Mouse (Mus musculus): Measurements from ENCODE around the gene Fam129a. TPM values are rescaled to one million over a fixed set of nuclear protein-coding genes. Genes with fewer than 3 reads are reported as not detected.

Fam129a gene
- total and polyA plus RNA-seq, 2 experiments from 2014 or later, result 0.75 to 2.9 TPM

DNA sequence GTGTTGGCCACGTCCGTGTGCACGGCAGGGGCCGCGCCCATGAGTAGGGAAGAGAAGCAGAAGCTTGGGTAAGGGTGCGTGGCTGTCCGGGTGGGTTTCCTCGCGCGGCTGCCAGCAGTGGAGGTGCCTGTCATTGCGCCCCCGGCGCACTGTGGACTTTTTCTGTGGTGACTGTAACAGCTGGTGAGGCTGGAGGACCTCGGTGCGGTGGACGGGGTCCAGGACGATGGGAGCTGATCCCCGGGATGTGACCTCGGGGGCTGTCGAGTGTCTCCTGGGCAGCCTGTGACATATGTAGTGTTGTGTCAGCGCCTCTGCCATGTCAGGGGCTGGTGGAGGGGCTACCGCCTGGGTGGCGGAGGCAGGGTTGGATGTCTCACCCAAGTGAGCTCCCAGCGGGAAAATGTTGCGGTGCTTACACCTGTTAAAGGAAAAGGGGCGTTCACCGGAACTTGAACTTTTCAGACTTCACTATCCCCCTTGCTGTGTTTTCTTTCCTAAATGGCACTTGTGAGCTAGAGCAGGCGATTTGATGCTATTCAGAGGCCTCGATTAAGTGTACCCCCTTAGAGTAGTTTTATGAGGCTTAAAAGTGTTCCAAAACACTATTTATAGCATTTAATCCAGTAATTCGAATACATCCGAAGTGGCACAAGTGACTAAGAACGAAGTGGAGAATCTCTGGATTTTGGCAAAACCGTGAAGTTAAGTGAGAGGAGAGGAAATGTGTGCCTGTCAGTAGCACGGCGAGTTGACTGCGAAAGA, 184.9 kb downstream of the Fam129a start:
- ATAC-seq (no peak), DNase-seq (peak; percentile 7)
- Histone ChIP-seq H3K9me3 (ENCODE audit: low read length) (no peaks in the 10 kb centered on the region), H3K4me2 (ENCODE audit: low read depth) (peak overlapping the region; percentile 93), H3K36me3 (ENCODE audit: insufficient read depth) (peaks cover 9% of the 10 kb centered on the region), H3K27me3 (ENCODE audit: insufficient read depth, low read length) (no peaks in the 10 kb centered on the region), H3K27ac (ENCODE audit: low read depth, low read length) (peak overlapping the region; percentile 80), H3K4me3 (ENCODE audit: low read depth, low read length) (peak overlapping the region; percentile 85), H3K4me1 (ENCODE audit: insufficient read depth) (no peaks in the 10 kb centered on the region), H3K9ac (peak overlapping the region; percentile 61)
- 0 out of 2 replicates have a peak, but pooled peaks have one; percentile 3 for TF ChIP-seq CTCF (IDR thresholded peaks at IDR 0.05; ENCODE audit: low read depth)
- 6% methylated on average over 36 of the region's 36 CpGs for WGBS

DNA sequence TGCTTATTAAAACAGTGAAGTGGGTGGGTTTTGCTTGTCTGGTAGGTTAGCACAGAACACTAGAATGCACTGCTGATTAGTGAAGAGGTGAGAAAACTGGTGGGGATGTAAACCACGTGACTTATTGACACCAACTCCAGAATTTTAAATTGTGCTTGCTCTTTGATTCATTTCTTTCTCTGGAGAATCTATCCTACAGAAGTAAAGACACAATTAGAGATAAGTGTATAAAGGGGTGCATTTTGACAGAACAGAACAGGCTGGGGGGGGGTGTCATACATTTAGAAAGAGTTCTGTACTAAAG, 185.4 kb downstream of the Fam129a start:
- Histone ChIP-seq H3K36me3 (ENCODE audit: insufficient read depth) (peaks cover 14% of the 10 kb centered on the region), H3K9me3 (ENCODE audit: low read length) (no peaks in the 10 kb centered on the region), H3K4me2 (ENCODE audit: low read depth) (peak overlapping the region; percentile 93), H3K4me1 (ENCODE audit: insufficient read depth) (no peaks in the 10 kb centered on the region), H3K9ac (peak overlapping the region; percentile 61), H3K4me3 (ENCODE audit: low read depth, low read length) (peak overlapping the region; percentile 85), H3K27ac (ENCODE audit: low read depth, low read length) (no peak overlapping the region), H3K27me3 (ENCODE audit: insufficient read depth, low read length) (no peaks in the 10 kb centered on the region)
- ATAC-seq (no peak), DNase-seq (no peak)
- TF ChIP-seq CTCF (IDR thresholded peaks at IDR 0.05; ENCODE audit: low read depth), result no peak
- 30% methylated on average over 1 of the region's 1 CpGs for WGBS

GRCm38 (mm10) chr1:151758301-151758700, 187.3 kb downstream of the Fam129a start:
- no peak overlapping the region for H3K4me3 ChIP-seq (ENCODE audit: low read depth, low read length)
- DNase-seq, result no peak
- peaks cover 15% of the 10 kb centered on the region for H3K36me3 ChIP-seq (ENCODE audit: insufficient read depth)
- no peak overlapping the region for H3K9ac ChIP-seq
- no peak overlapping the region for H3K27ac ChIP-seq (ENCODE audit: low read depth, low read length)
- no peaks in the 10 kb centered on the region for H3K27me3 ChIP-seq (ENCODE audit: insufficient read depth, low read length)
- H3K4me1 ChIP-seq (ENCODE audit: insufficient read depth), result no peaks in the 10 kb centered on the region
- TF ChIP-seq CTCF (IDR thresholded peaks at IDR 0.05; ENCODE audit: low read depth), result no peak
- no peak overlapping the region for H3K4me2 ChIP-seq (ENCODE audit: low read depth)
- H3K9me3 ChIP-seq (ENCODE audit: low read length), result no peaks in the 10 kb centered on the region
- ATAC-seq, result no peak
- 90% methylated on average over 6 of the region's 6 CpGs for WGBS

GRCm38 (mm10) chr1:151758991-151759390, 188.0 kb downstream of the Fam129a start:
- Histone ChIP-seq H3K4me2 (ENCODE audit: low read depth) (no peak overlapping the region), H3K9me3 (ENCODE audit: low read length) (no peaks in the 10 kb centered on the region), H3K27ac (ENCODE audit: low read depth, low read length) (no peak overlapping the region), H3K27me3 (ENCODE audit: insufficient read depth, low read length) (no peaks in the 10 kb centered on the region), H3K4me3 (ENCODE audit: low read depth, low read length) (no peak overlapping the region), H3K9ac (no peak overlapping the region), H3K4me1 (ENCODE audit: insufficient read depth) (no peaks in the 10 kb centered on the region), H3K36me3 (ENCODE audit: insufficient read depth) (peaks cover 15% of the 10 kb centered on the region)
- ATAC-seq, result no peak
- WGBS, result 72% methylated on average over 2 of the region's 2 CpGs
- DNase-seq, result no peak
- TF ChIP-seq CTCF (IDR thresholded peaks at IDR 0.05; ENCODE audit: low read depth), result no peak

DNA sequence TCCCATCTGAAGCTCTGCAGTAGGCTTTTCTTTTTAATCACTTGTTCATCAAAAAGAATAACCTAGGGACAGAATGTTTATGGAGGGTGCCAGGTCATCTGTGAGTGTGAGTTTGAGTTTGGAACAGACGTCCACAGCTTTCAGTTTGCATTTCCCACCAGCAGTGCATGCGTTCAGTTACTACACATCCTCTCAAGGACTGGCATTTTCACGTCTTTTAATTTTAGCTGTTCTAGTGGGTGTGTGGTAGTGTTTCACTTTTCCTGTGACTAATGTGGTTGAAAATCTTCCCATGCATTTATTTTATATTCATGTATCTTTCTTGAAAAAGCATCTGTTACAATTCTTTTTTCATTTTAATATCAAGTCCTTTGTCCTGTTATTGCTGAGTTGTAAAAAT, 193.2 kb downstream of the Fam129a start:
- Histone ChIP-seq H3K4me3 (ENCODE audit: low read depth, low read length) (no peak overlapping the region), H3K9me3 (ENCODE audit: low read length) (no peaks in the 10 kb centered on the region), H3K36me3 (ENCODE audit: insufficient read depth) (peaks cover 15% of the 10 kb centered on the region), H3K4me2 (ENCODE audit: low read depth) (no peak overlapping the region), H3K27me3 (ENCODE audit: insufficient read depth, low read length) (no peaks in the 10 kb centered on the region), H3K4me1 (ENCODE audit: insufficient read depth) (no peaks in the 10 kb centered on the region), H3K27ac (ENCODE audit: low read depth, low read length) (no peak overlapping the region), H3K9ac (no peak overlapping the region)
- WGBS, result 72% methylated on average over 3 of the region's 3 CpGs
- ATAC-seq (no peak), DNase-seq (no peak)
- no peak for TF ChIP-seq CTCF (IDR thresholded peaks at IDR 0.05; ENCODE audit: low read depth)

- H3K27me3 ChIP-seq (ENCODE audit: insufficient read depth, low read length), result no peaks in the 10 kb centered on the region
- no peaks in the 10 kb centered on the region for H3K4me1 ChIP-seq (ENCODE audit: insufficient read depth)
- H3K4me2 ChIP-seq (ENCODE audit: low read depth), result no peak overlapping the region
- peaks cover 10% of the 10 kb centered on the region for H3K36me3 ChIP-seq (ENCODE audit: insufficient read depth)
- H3K4me3 ChIP-seq (ENCODE audit: low read depth, low read length), result no peak overlapping the region
- ATAC-seq (no peak), DNase-seq (no peak)
- no peak overlapping the region for H3K27ac ChIP-seq (ENCODE audit: low read depth, low read length)
- 87% methylated on average over 2 of the region's 2 CpGs for WGBS
- no peak for TF ChIP-seq CTCF (IDR thresholded peaks at IDR 0.05; ENCODE audit: low read depth)
- no peaks in the 10 kb centered on the region for H3K9me3 ChIP-seq (ENCODE audit: low read length)
- H3K9ac ChIP-seq, result no peak overlapping the region
These were observed 195.2 kb downstream of the Fam129a start for GRCm38 (mm10) chr1:151766166-151766565.

DNA sequence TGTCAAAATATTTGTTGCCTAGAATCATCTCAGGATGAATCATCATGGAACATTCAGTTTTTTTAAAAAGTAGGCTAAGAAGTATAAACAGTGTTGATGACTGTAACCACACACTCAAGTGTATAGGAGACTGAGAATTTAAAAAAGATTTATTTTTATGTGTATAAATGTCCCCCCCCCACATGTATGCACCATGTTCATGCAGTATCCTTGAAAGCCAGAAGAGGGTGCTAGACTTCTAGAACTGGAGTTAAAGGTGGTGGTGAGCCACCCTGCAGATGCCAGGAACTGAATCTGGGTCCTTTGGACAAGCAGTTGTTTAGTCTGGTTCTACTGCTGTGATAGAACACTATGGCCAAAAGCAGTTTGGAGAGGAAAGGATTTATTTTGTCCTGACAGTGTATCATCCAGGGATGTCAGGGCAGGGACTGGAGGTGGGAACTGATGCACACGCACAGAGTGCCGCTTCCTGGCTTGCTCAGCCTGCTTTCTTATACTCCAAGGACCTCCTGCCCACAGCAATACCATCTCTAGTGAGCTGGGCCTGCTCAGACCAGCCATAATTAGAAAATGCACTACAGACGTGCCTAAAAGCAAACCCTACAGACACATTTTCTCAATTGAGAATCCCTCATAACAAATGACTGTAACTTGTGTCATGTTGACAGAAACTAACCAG, 196.1 kb downstream of the Fam129a start:
- Histone ChIP-seq H3K4me3 (ENCODE audit: low read depth, low read length) (no peak overlapping the region), H3K9ac (no peak overlapping the region), H3K4me2 (ENCODE audit: low read depth) (no peak overlapping the region), H3K27me3 (ENCODE audit: insufficient read depth, low read length) (no peaks in the 10 kb centered on the region), H3K4me1 (ENCODE audit: insufficient read depth) (no peaks in the 10 kb centered on the region), H3K36me3 (ENCODE audit: insufficient read depth) (peaks cover 7% of the 10 kb centered on the region), H3K27ac (ENCODE audit: low read depth, low read length) (no peak overlapping the region), H3K9me3 (ENCODE audit: low read length) (no peaks in the 10 kb centered on the region)
- peak; percentile 21; the same call in 1 of the 2 replicates for TF ChIP-seq CTCF (IDR thresholded peaks at IDR 0.05; ENCODE audit: low read depth)
- DNase-seq, result no peak
- ATAC-seq, result no peak
- 69% methylated on average over 3 of the region's 3 CpGs for WGBS

All from forebrain, postnatal 0 days (tissue).